Mouse (Mus musculus) MN1 (cell line): ENCODE data around the gene Tmem132d.

Experiments
- DNase-seq: peaks from one replicate; pipeline ENCODE4 v3.0.0-alpha.2; 2016; ENCODE audit warnings: low spot score

Tmem132d gene

GRCm38 (mm10) chr5:127926686-127927085 is 506.2 kb downstream of the Tmem132d start:
- DNase-seq, result no peak

GRCm38 (mm10) chr5:127924106-127924505 is 508.8 kb downstream of the Tmem132d start:
- no peak for DNase-seq

GRCm38 (mm10) chr5:127919171-127919570 is 513.7 kb downstream of the Tmem132d start:
- DNase-seq, result no peak

- DNase-seq, result no peak
These were observed 514.5 kb downstream of the Tmem132d start for GRCm38 (mm10) chr5:127918376-127918775.

- DNase-seq, result no peak
These were observed 518.7 kb downstream of the Tmem132d start for GRCm38 (mm10) chr5:127914157-127914556.

GRCm38 (mm10) chr5:127911603-127912002 is 521.3 kb downstream of the Tmem132d start:
- DNase-seq, result no peak

- DNase-seq, result no peak
These were observed 522.5 kb downstream of the Tmem132d start for GRCm38 (mm10) chr5:127910356-127910755.

GRCm38 (mm10) chr5:127895176-127895575 is 537.7 kb downstream of the Tmem132d start:
- DNase-seq, result no peak

GRCm38 (mm10) chr5:127885566-127886505 is 547.0 kb downstream of the Tmem132d start:
- no peak for DNase-seq

- DNase-seq, result no peak
These were observed 549.9 kb downstream of the Tmem132d start for GRCm38 (mm10) chr5:127883021-127883420.

- DNase-seq, result no peak
These were observed 558.4 kb downstream of the Tmem132d start for GRCm38 (mm10) chr5:127874461-127874860.

GRCm38 (mm10) chr5:127865157-127865556 is 567.7 kb downstream of the Tmem132d start:
- DNase-seq, result no peak

GRCm38 (mm10) chr5:127859719-127860118 is 573.2 kb downstream of the Tmem132d start:
- no peak for DNase-seq

GRCm38 (mm10) chr5:127852305-127852704 is 580.6 kb downstream of the Tmem132d start:
- no peak for DNase-seq

- no peak for DNase-seq
These were observed 601.1 kb downstream of the Tmem132d start for GRCm38 (mm10) chr5:127831791-127832190.

- no peak for DNase-seq
These were observed 602.0 kb downstream of the Tmem132d start for GRCm38 (mm10) chr5:127830831-127831230.

- no peak for DNase-seq
These were observed 604.1 kb downstream of the Tmem132d start for GRCm38 (mm10) chr5:127828756-127829155.

GRCm38 (mm10) chr5:127821960-127822359 is 610.9 kb downstream of the Tmem132d start:
- DNase-seq, result no peak

- DNase-seq, result no peak
These were observed 617.6 kb downstream of the Tmem132d start for GRCm38 (mm10) chr5:127815292-127815691.

GRCm38 (mm10) chr5:127807419-127807818 is 625.5 kb downstream of the Tmem132d start:
- DNase-seq, result no peak

- DNase-seq, result no peak
These were observed 626.0 kb downstream of the Tmem132d start for GRCm38 (mm10) chr5:127806850-127807249.

- DNase-seq, result no peak
These were observed 632.0 kb downstream of the Tmem132d start for GRCm38 (mm10) chr5:127800907-127801306.

- no peak for DNase-seq
These were observed 651.7 kb downstream of the Tmem132d start for GRCm38 (mm10) chr5:127781221-127781620.

GRCm38 (mm10) chr5:127775749-127776148 is 657.1 kb downstream of the Tmem132d start:
- no peak for DNase-seq
